Mouse (Mus musculus) frontal cortex, postnatal 36 days (tissue): ENCODE results near the gene Fam221b.

Experiments
- DNase-seq, 2 experiments: peaks; one replicate each; pipeline ENCODE4 v3.0.0; 2022; ENCODE audit warnings: low spot score in 2 of 2

The Fam221b gene

GRCm38 (mm10) chr4:43668782-43669427 is at the start of gene Fam221b, which contains the start of gene Tmem8b:
Fam221b (minus strand) TSS chr4:43669145.
Tmem8b (plus strand) TSS chr4:43668971.
- peak; percentile 88 to 92 for DNase-seq

DNA sequence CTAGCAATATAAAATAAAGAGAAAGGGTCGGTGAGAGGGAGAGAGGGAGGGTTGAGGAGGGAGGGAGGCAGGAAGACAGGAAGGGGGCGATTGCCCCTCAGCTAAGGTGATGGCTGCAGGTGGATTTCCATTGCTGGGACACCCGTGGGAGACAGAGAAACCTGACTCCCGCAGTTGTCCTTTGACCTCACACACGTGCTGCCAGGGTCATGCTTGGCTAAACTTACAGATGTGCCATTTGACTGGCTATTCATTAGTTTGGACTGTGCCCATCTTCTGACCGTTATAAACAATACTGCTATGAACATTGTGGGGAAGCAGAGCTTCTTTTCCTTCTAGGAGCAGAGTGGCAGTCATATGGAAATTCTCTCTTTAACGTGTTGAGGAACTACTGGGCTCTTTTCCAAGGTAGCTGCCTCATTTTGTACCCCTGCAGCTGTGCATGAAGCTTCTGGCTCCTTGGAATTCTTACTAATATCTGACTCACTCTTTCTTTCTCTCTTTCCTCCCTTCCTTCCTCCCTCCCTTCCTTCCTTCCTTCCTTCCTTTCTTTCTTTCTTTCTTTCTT is 44.8 kb upstream of the Fam221b start:
- DNase-seq, result no peak

GRCm38 (mm10) chr4:43711821-43712220 is 42.9 kb upstream of the Fam221b start:
- peak; percentile 78 to 79 for DNase-seq

- DNase-seq, result no peak
Observed at GRCm38 (mm10) chr4:43709869-43710268, 40.9 kb upstream of the Fam221b start, which contains the start of gene Olfr71. Olfr71 (minus strand) TSS chr4:43710255.

GRCm38 (mm10) chr4:43705991-43706390 is 37.0 kb upstream of the Fam221b start:
- DNase-seq, result no peak

- DNase-seq, result no peak
Observed at GRCm38 (mm10) chr4:43703851-43704250, 34.9 kb upstream of the Fam221b start.

DNA sequence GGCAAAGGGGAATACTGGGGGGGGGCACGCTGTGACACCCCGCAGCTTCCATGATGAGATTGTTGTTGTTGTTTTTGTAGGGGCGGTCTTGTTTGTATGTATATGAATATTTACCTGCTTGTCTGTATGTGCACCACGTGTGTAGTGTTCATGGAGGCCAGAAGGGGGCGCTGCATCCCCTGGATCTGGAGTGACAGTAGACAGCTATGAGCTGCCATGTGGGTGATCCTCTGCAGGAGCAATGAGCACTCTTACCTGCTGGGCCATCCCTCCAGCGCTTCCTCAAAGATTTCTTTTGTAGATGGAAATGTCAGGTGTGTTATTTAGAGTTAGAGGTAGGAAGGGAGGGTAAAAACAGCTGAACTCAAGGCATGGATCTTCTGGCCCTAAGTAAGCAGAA is 34.5 kb upstream of the Fam221b start:
- DNase-seq, result no peak

GRCm38 (mm10) chr4:43700707-43701106 is 31.8 kb upstream of the Fam221b start, which contains the start of gene Olfr70:
Olfr70 (minus strand) TSS chr4:43700807.
- no peak for DNase-seq

- DNase-seq, result no peak
Observed at GRCm38 (mm10) chr4:43696561-43696960, 27.6 kb upstream of the Fam221b start.

GRCm38 (mm10) chr4:43695249-43695671 is 26.3 kb upstream of the Fam221b start:
- DNase-seq, result no peak

- DNase-seq, result no peak
Observed at GRCm38 (mm10) chr4:43694439-43695248, 25.7 kb upstream of the Fam221b start.

DNA sequence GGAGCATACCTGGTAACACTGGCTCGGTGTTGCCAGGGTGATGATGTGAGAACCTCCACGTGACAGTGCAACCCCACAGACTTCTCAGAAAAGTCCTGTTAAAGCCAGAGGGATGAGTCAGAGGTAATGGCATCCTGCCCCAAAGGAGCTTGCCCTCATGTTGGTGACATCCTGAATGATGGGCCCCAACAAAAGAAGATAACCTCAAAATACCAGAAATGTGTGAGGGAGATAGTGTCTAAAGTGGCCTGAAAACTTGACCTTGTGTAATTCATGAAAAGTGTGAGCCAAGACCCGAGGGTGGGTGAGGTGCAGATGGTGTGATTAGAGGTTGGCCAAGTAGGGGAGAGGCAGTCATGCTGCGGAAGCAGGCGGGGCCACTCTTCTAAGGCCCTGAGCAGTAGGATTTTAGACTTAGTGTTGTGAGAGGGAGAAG is 24.9 kb upstream of the Fam221b start:
- DNase-seq, result no peak

DNA sequence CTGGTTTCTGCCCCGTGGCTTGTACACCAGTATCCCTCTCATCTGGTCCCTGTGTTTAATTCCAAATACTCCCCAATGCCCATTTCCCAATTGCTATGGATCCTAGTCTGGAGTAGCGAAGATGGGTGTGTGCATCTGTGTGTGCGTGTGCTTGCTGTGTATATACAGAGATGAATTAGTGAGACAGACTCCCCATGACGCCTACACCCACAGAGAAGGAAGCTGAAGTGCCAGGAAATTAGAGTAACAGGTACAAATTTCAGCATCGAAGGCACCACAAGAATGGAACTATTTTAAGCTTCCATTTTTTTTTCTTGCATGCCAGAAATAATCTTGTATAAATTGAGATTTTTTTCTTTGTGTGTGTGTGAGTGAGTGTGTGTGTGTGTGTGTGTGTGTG is 22.1 kb upstream of the Fam221b start:
- no peak for DNase-seq

- no peak for DNase-seq
Observed at GRCm38 (mm10) chr4:43690021-43690420, 21.1 kb upstream of the Fam221b start.

DNA sequence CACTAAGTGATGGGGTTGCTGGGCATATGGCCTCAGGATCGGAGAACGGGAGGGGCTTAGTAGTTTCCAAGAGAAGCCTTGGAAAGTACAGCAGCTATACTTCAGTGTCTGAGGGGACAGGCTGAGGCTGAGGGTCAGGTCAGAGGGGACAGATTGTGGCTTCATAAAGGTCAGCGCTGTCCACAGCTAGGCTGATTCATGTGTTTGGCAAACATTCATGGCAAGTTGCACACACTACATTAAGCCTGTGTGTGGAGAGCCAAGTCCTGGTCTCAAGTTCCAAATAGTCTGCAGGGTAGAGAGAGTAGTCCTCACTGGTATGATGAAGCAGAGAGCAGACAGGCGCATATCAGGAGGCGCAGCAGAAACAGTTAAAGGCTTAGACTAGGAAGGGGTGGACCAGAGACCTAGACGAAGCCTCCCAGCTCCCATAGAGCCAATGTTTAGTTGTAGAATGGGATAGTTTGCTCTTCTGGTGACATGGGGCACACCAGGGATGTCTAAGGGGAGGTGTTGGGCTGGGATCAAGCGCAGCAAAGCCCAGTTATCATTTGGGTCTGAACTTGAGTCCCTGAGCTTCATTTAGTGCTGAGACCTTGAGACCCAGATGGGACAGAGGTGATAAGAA is 10.6 kb upstream of the Fam221b start:
- no peak for DNase-seq

DNA sequence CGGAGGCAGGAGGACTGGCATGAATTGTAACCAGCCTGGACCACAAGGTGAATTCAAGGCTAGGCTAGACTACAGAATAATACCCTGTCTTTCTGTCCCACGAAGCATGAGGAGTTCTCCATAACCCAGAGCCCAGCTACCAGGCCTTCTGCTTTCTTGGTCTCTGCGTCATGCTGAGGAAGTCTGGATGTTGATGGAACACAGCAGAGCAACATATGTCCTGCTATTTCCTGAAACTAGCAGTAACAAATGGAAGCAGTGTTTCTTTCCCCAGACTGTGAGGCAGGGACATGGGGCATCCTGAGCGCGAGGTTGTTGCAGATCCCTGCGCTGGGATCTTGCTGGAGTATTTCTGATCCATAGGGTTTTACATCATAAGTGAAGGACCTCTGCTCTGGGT is 9.6 kb upstream of the Fam221b start:
- no peak for DNase-seq

DNA sequence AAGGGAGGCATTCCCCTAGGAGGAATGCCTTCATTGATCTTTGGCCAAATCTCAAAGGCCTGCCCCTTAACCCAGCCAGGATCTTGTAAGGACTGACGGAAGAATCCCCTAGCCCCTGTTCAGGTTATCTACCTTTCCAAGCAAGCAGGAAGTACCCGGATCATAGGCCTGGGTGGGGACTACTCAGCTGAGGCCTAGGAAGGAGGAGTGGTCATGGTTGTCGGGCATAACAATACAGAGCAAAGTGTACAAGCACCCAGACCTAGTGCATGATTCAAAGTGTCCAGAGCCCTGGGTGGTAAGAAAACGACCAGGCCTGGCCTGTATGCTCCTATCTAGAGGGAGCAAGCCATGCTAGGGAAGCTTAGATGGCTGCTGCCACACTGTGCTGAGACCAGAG is 6.7 kb upstream of the Fam221b start:
- no peak for DNase-seq

GRCm38 (mm10) chr4:43674974-43675373 is 6.0 kb upstream of the Fam221b start:
- DNase-seq, result no peak

DNA sequence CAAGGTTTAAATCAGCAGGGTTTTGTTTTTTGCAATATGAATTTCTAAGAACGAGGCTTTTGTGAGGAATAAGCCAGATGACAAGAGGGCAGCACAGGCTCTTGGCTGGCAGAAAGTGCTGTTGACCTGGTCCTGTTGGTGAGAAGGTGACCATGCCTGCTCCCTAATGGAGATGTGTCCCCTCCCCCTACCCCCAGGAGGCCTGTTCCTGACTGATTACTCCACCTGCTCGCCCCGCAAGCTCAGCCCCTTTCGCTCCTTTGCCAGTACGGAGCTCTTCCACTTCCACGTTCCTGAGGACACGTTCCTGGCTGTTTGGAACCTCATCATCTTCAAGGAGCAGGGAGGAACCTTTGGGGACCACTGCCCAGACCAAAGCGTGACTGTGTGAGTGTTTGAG is 4.8 kb upstream of the Fam221b start:
- DNase-seq, result no peak

DNA sequence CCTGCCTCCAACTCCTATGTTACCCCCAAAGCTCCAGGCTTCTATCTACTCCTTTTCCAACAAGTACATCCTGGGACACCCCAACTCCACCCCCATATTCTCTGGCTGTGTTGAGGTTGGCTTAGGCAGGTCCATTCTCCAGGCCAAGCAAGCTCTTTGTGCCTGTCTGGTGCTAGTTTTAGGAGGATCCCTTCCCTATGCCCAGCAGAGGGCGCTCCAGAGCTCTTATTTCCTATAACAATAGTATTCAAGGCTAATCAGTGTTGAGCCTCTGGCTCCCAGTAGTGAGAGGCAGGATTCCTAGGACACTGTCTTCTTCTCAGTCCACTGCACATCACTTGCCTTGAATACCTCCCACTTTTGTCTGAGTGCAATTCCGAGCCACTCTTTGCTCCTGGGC is 3.1 kb upstream of the Fam221b start:
- peak; percentile 83 to 89 for DNase-seq

- no peak for DNase-seq
Observed at GRCm38 (mm10) chr4:43669428-43669794, 466 bp upstream of the Fam221b start.

GRCm38 (mm10) chr4:43666412-43666811 is 2.5 kb downstream of the Fam221b start:
- DNase-seq, result no peak
